Mouse (Mus musculus): ENCODE measurements around the gene Sox6. TPM values are rescaled to one million over a fixed set of nuclear protein-coding genes. Genes with fewer than 3 reads are reported as not detected.

Sox6 gene
- total RNA-seq, 1 experiment from 2014 or later = not detected

DNA sequence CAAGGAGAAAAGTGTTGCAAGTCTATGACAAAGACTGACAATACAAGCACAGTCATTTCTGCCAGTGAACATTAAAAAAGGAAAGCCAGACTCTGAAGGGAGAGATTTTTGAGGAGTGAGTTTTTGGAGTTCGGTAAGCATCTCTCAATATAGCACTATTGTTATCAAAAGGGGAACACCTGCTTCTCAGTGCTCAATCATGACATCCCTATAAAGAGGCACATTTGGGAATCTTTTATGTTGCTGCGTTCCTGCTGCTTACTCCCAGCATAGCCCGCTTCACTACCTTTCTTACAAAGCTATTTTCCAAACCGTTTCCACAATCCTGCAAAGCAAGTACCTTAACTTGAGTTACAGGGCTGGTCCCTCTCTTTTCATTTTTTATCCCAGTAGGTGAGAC lies 488.9 kb downstream of the Sox6 start:
- ATAC-seq (replicated peaks; ENCODE audit: insufficient number of reproducible peaks, low FRiP score, low TSS enrichment, poor library complexity, severe bottlenecking) = no peak

GRCm38 (mm10) chr7:115545585-115546374 lies 492.8 kb downstream of the Sox6 start:
- ATAC-seq (replicated peaks; ENCODE audit: insufficient number of reproducible peaks, low FRiP score, low TSS enrichment, poor library complexity, severe bottlenecking) = no peak

- ATAC-seq (replicated peaks; ENCODE audit: insufficient number of reproducible peaks, low FRiP score, low TSS enrichment, poor library complexity, severe bottlenecking) = no peak
Observed at GRCm38 (mm10) chr7:115543596-115543995, 495.0 kb downstream of the Sox6 start.

DNA sequence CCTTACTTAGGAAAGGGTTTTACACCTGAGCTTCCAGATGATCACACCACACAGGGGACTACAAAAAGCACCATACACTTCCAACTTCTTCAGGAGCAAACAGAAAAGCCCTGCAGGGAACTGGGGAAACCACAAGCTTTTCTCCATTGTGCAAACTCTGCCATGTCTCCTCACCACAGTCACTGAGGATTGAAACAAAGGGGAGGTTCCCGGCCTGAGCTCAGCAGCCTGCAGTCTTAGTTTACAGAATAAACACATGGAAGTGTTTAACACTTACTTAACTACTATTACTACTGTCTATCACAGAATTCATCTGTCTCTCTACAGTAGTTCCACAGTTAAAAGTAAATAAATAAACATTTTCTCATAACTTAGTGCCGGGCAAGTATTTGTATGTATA lies 498.3 kb downstream of the Sox6 start:
- ATAC-seq (replicated peaks; ENCODE audit: insufficient number of reproducible peaks, low FRiP score, low TSS enrichment, poor library complexity, severe bottlenecking) = no peak

DNA sequence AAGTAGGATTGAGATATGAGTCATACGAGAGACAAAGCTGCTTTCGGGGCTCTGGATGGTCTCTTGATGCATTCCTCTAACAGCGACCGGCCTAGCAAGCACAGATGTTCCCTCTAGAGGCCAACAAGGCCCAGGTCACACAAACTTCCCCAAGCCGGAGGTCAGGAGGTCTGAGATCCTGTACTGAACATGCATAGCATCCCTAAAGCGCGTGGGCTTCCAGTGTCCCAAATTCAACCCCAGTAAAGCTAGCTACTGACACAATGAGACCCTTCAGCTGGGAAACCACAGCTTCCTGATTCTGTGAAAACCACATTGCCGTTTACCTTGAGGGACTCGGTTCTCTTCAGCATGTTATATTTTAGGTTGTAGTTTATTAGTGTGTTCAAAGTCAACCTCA lies 499.6 kb downstream of the Sox6 start:
- ATAC-seq (replicated peaks; ENCODE audit: insufficient number of reproducible peaks, low FRiP score, low TSS enrichment, poor library complexity, severe bottlenecking) = no peak

DNA sequence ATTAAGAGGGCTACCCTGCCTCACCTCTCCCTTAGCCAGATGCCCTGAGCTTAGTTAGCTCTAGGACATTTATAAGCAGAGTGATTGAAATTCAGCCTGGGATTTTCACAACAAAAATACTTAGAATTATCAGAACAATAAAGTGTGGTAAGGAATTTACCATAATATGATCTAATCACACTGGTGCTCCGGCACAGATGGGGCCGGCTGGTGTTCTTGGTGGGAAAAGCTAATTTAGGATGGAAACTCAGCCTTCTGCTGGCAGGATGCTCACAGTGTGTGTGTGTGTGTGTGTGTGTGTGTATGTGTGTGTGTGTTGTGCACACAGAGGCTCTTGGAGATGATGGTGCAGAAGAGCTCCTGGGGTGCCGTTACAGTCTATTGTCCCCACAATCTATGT lies 501.0 kb downstream of the Sox6 start:
- no peak for ATAC-seq (replicated peaks; ENCODE audit: insufficient number of reproducible peaks, low FRiP score, low TSS enrichment, poor library complexity, severe bottlenecking)

GRCm38 (mm10) chr7:115536521-115536920 lies 502.1 kb downstream of the Sox6 start:
- no peak for ATAC-seq (replicated peaks; ENCODE audit: insufficient number of reproducible peaks, low FRiP score, low TSS enrichment, poor library complexity, severe bottlenecking)

DNA sequence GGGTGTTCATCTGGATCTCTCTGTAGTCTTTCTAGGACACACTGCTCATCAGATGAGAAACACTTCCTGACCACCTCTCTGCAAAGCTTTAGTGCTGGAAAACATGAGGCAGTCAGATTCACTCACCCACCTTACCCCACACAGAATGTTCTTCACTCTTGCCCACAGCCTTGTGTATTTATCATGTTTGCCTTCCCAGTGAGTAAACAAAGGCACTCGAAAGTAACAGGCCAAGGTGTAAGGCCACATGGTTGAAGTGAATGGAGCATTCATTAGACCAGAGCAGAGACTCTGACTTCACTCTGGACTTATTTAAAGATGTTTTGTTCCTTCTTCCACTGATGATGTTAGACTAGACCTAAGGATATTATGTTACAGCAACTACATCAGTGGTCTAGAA lies 506.7 kb downstream of the Sox6 start:
- ATAC-seq (replicated peaks; ENCODE audit: insufficient number of reproducible peaks, low FRiP score, low TSS enrichment, poor library complexity, severe bottlenecking) = no peak

DNA sequence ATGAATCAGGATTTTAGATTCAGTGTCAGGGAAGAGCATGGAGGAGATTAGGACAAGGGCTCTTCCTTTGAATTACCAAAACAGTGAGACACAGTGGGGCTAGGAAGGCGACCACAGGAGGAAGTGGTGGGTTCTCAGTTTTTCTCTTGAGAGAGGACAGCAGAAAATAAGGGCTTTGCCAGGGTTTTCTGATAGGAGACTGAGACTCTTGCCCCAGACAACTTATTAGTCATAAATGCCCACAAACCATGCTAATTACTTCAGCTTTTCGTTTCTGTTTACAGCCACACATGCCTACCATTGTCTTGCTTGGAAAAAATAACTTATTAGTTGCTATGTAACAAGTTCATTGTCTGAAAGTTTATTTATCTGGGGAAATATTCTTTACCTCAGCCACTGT lies 507.4 kb downstream of the Sox6 start:
- ATAC-seq (replicated peaks; ENCODE audit: insufficient number of reproducible peaks, low FRiP score, low TSS enrichment, poor library complexity, severe bottlenecking) = no peak

DNA sequence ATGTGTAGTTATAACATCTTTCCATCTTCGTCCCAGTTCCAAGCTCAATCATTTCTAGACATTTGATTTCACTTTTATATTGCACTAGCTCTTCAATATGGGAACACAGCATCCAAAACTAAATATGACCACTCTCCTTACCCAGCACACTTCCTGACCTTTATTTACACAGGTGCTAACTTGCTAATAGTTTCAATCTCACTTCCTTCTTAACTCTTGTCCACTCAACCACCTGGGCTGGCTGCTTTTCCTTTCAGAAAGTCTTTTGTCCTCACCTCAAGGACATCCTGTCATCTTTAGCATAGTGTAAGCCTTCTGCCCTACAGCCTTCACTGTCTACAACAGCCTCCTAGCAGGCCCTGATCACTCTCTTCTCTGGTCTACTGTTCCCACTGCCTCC lies 520.9 kb downstream of the Sox6 start:
- ATAC-seq (replicated peaks; ENCODE audit: insufficient number of reproducible peaks, low FRiP score, low TSS enrichment, poor library complexity, severe bottlenecking) = no peak

GRCm38 (mm10) chr7:115513681-115514080 lies 524.9 kb downstream of the Sox6 start:
- no peak for ATAC-seq (replicated peaks; ENCODE audit: insufficient number of reproducible peaks, low FRiP score, low TSS enrichment, poor library complexity, severe bottlenecking)

- ATAC-seq (replicated peaks; ENCODE audit: insufficient number of reproducible peaks, low FRiP score, low TSS enrichment, poor library complexity, severe bottlenecking) = no peak
Observed at GRCm38 (mm10) chr7:115511777-115512176, 526.8 kb downstream of the Sox6 start.

GRCm38 (mm10) chr7:115511091-115511490 lies 527.5 kb downstream of the Sox6 start:
- no peak for ATAC-seq (replicated peaks; ENCODE audit: insufficient number of reproducible peaks, low FRiP score, low TSS enrichment, poor library complexity, severe bottlenecking)

DNA sequence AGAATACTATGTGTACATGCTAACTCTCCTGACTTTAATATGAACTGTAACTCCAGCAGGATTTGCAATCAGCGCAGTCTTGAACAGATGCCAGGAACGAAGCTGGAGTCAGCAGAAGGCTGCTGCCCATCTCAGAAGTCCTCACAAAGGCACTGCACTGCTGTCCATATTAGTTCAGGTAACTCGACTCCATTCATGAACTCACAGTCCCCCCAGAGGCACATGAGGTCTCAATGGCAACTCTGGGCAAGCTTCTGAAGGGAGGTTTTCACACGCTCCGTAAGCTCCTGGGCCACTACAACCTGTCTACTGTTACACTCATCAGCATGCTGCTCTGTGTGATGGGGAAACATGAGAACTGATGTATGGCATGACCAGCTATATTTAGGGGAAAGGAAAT lies 528.6 kb downstream of the Sox6 start:
- no peak for ATAC-seq (replicated peaks; ENCODE audit: insufficient number of reproducible peaks, low FRiP score, low TSS enrichment, poor library complexity, severe bottlenecking)

DNA sequence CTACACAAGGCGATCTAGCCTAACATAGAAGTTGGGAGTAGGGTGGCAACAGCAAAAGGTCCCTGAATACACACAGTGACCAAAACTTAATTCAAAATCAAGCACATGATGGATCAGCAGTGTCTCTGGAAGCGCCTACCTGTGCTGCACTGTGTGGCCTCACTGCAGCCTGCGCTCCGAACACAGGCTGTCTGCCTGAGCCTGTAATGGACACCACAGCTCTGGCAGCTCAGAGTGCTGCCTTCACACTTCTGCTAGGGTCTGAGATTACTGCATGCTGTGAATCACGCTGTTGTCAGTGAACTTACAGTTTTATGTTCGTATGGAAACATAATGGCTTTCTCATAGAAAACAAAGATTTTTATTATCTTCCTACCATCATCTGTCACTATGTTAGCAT lies 532.2 kb downstream of the Sox6 start:
- no peak for ATAC-seq (replicated peaks; ENCODE audit: insufficient number of reproducible peaks, low FRiP score, low TSS enrichment, poor library complexity, severe bottlenecking)

DNA sequence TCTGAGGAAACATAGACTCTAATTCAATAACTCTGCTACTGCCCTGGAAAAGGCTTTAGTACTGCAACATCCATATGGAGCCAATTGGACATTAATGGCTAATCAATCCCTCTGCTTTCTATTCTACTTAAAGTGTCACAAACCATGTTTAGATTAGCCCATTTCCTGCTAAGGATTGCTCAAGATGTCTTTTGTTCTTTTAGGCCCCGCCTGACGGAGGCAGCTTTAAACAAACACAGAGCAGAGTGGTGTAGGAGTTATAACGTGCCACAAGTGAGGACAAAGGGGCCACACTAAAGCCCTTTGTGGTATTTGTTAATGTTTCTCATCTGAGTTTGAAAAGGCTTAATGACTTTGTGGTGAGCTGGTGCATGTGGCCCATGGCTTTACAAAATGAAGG lies 537.1 kb downstream of the Sox6 start:
- no peak for ATAC-seq (replicated peaks; ENCODE audit: insufficient number of reproducible peaks, low FRiP score, low TSS enrichment, poor library complexity, severe bottlenecking)

DNA sequence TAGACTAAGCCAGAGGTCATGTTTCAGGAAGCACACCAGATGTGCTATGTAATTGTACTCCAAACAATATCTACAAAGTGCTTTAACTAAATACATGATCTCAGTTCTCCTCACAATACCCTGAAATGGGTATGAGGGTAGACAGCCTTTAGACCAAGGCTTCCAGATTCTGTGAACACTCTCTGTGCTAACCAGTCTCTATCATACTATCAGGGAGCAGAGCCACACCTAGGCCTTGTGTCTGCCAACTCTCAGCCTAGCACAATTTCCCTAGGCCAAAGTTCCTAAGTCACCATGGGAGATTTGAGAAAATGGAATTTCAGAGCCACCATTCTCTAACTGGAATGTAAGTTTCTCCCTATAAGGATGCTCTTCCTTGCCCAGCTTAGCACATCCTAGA lies 537.8 kb downstream of the Sox6 start:
- ATAC-seq (replicated peaks; ENCODE audit: insufficient number of reproducible peaks, low FRiP score, low TSS enrichment, poor library complexity, severe bottlenecking) = no peak

DNA sequence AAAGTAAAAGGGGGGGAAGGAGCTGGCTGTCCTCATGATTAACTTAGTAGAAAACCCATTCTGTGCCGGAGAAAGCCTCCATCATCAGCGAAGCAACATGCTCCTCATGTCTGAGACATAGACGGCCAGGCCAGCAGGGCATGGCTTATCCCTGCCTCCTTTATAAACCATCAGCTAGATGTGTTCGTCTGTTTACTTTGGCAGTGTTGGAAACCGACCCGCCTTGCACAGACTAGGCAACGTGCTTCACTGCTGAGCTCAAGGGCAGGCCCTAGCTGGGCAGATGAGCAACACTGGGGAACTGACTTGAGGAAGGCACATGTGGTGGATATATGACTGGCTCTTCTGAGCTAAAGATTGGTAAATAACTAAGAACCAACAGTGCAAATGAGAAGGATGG lies 538.4 kb downstream of the Sox6 start:
- ATAC-seq (replicated peaks; ENCODE audit: insufficient number of reproducible peaks, low FRiP score, low TSS enrichment, poor library complexity, severe bottlenecking) = no peak

DNA sequence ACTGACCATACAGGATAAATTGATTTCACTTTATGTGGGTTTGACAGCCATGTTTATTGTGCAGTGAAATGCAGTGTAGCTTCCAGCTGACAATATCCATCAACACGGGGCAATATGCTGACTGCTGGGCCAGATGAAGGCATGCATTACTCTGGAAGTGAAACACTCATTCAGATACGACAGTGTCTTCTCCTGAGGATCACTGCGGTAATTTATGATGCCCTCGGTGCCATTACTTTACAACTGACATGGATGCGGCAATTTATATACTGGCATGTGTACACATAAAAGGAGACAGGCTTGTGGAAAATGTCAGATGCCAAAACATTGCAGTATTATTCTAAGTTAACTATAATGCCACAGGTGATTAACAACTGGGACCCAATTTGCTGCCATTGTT lies 546.9 kb downstream of the Sox6 start:
- ATAC-seq (replicated peaks; ENCODE audit: insufficient number of reproducible peaks, low FRiP score, low TSS enrichment, poor library complexity, severe bottlenecking) = no peak

DNA sequence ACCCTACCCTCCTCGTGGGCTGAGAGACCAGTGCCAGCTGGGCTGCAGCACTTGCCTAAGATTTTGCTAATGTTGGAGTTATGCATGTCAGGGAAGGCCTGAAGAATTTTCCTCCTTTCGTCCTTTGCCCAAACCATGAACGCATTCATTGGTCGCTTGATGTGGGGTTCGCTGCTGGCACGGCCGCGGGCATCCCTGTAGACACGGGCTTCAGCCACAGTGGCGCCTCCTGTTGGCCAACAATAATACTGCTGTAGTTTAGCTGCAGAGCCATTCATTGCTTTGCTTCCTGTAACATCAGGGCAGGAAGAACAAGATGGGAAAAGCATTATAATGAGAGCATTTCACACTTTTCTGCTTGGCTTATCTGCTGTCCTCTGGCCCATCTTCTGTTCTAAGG lies 549.0 kb downstream of the Sox6 start:
- ATAC-seq (replicated peaks; ENCODE audit: insufficient number of reproducible peaks, low FRiP score, low TSS enrichment, poor library complexity, severe bottlenecking) = no peak

- ATAC-seq (replicated peaks; ENCODE audit: insufficient number of reproducible peaks, low FRiP score, low TSS enrichment, poor library complexity, severe bottlenecking) = no peak
Observed at GRCm38 (mm10) chr7:115486431-115486830, 552.2 kb downstream of the Sox6 start.

Measured in monocyte, adult 5-6 weeks (primary cell).